Mouse (Mus musculus) heart, postnatal 0 days (tissue): ENCODE measurements around the gene Acsf3. TPM values are rescaled to one million over a fixed set of nuclear protein-coding genes. Genes with fewer than 3 reads are reported as not detected.

Experiments
- ATAC-seq: fragments of 200-750 bp; cut with Nextera tagmentation; 2 replicates; pipeline ENCODE4 v1.8.0; 2017; ENCODE audit warnings: low read depth, moderate number of reproducible peaks, moderate library complexity; ENCODE audit not compliant: insufficient read depth
- DNase-seq: peaks from one replicate; pipeline ENCODE4 v3.0.0-alpha.2; 2016; ENCODE audit warnings: low spot score
- H3K27ac ChIP-seq: fragments of 300-500 bp; sonication (generic); 2 replicates; pipeline ENCODE4 v1.5.1; 2014; ENCODE audit warnings: low read depth, mild to moderate bottlenecking
- H3K27me3 ChIP-seq: fragments of 300-500 bp; sonication (generic); 2 replicates; pipeline ENCODE4 v1.6.1; 2014; ENCODE audit warnings: low read length, mixed read lengths; ENCODE audit not compliant: control insufficient read depth, insufficient read depth
- H3K36me3 ChIP-seq: fragments of 300-500 bp; sonication (generic); replicated peaks from 2 replicates; pipeline ENCODE4 v1.6.1; 2014; ENCODE audit warnings: low read length, mixed read lengths; ENCODE audit not compliant: control insufficient read depth, insufficient read depth
- H3K4me1 ChIP-seq: fragments of 300-500 bp; sonication (generic); 2 replicates; pipeline ENCODE4 v1.6.1; 2014; ENCODE audit warnings: antibody characterized with exemption; ENCODE audit not compliant: control insufficient read depth, insufficient read depth
- H3K4me2 ChIP-seq: fragments of 300-500 bp; sonication (generic); 2 replicates; pipeline ENCODE4 v1.6.1; 2014; ENCODE audit warnings: low read depth, mild to moderate bottlenecking, low read length, moderate library complexity
- H3K4me3 ChIP-seq: fragments of 300-500 bp; sonication (generic); 2 replicates; pipeline ENCODE4 v1.5.1; 2014; ENCODE audit warnings: low read depth, low read length
- H3K9ac ChIP-seq: fragments of 300-500 bp; sonication (generic); replicated peaks from 2 replicates; pipeline ENCODE4 v1.6.1; 2014; ENCODE audit warnings: low read depth, low read length, mixed read lengths
- H3K9me3 ChIP-seq: fragments of 300-500 bp; sonication (generic); replicated peaks from 2 replicates; pipeline ENCODE4 v1.6.1; 2016; ENCODE audit warnings: low read length; ENCODE audit not compliant: control insufficient read depth
- CTCF ChIP-seq: IDR thresholded peaks from 2 replicates; pipeline ENCODE4 v1.5.1; 2016; ENCODE audit warnings: antibody characterized with exemption, control low read depth, low read depth
- EP300 ChIP-seq: IDR thresholded peaks from 2 replicates; pipeline ENCODE4 v1.6.1; 2016; ENCODE audit warnings: antibody characterized with exemption, low read depth
- WGBS: fragments of 180-500 bp; shearing (Covaris S2); extraction: QIAGEN DNeasy Blood & Tissue Kit; methylation state at CpG from one replicate; pipeline ENCODE4 v1.1.7; 2014; 5-methylcytosine and 5-hydroxymethylcytosine counted together
- polyA plus RNA-seq: library from polyadenylated mRNA; unstranded; fragments of >200 nt; fragmentation: Nextera tagmentation; extraction: Ambion mirVana; gene quantifications from 2 replicates; pipeline ENCODE4 v1.2.1, GENCODE M21; 2015
- total RNA-seq: library from RNA; depleted of rRNA; stranded (reverse); fragments of >200 nt; gene quantifications from 2 replicates; pipeline ENCODE4 v1.2.3, GENCODE M21; 2014; ENCODE audit warnings: low replicate concordance

Acsf3 gene
- total and polyA plus RNA-seq, 2 experiments from 2014 or later: 17.7 to 19.3 TPM

DNA sequence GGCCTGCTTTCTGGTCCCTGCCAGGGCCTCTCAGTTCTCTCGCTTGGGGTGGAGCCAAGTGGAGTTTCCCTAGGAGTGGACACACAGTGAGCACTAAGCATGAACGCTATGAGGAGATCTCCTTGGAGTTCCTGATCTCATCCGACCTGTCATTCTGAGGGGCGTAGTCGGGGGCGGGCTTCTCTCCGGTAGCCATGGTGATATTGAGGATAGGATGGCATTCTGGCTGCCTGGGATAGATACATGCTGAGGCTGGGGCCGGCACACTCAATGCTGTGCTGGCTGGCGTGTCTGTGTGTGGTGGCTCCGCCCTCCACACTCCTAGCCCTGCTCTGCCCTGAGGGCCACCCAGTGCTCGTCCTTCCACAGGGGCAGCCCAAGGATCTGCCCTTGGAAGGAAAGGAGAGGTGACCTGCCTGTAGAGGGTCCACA lies 78.1 kb downstream of the Acsf3 start:
- Histone ChIP-seq H3K27ac (no peak overlapping the region), H3K4me3 (no peak overlapping the region), H3K4me1 (no peaks in the 10 kb centered on the region), H3K27me3 (0 out of 2 replicates have a peak, but pooled peaks cover 3% of the 10 kb centered on the region), H3K4me2 (no peak overlapping the region), H3K9ac (no peak overlapping the region), H3K9me3 (no peaks in the 10 kb centered on the region), H3K36me3 (no peaks in the 10 kb centered on the region)
- no peak for TF ChIP-seq EP300
- TF ChIP-seq CTCF: no peak
- ATAC-seq (no peak; the same call in 1 of the 2 replicates), DNase-seq (no peak)
- WGBS: 30% methylated on average over 11 of the region's 11 CpGs

- 0 out of 2 replicates have a peak, but pooled peaks cover 3% of the 10 kb centered on the region for H3K27me3 ChIP-seq
- H3K9me3 ChIP-seq: no peaks in the 10 kb centered on the region
- TF ChIP-seq CTCF (no peak), EP300 (no peak)
- no peaks in the 10 kb centered on the region for H3K36me3 ChIP-seq
- 73% methylated on average over 7 of the region's 7 CpGs for WGBS
- H3K4me3 ChIP-seq: no peak overlapping the region
- no peak overlapping the region for H3K27ac ChIP-seq
- DNase-seq (no peak), ATAC-seq (no peak)
- H3K9ac ChIP-seq: no peak overlapping the region
- no peaks in the 10 kb centered on the region for H3K4me1 ChIP-seq
- no peak overlapping the region for H3K4me2 ChIP-seq
These were observed 79.1 kb downstream of the Acsf3 start for GRCm38 (mm10) chr8:122854388-122854787.

GRCm38 (mm10) chr8:122855123-122855522 lies 79.8 kb downstream of the Acsf3 start:
- Histone ChIP-seq H3K9ac (no peak overlapping the region), H3K4me3 (no peak overlapping the region), H3K9me3 (no peaks in the 10 kb centered on the region), H3K4me1 (no peaks in the 10 kb centered on the region), H3K27ac (no peak overlapping the region), H3K4me2 (no peak overlapping the region), H3K36me3 (no peaks in the 10 kb centered on the region), H3K27me3 (0 out of 2 replicates have a peak, but pooled peaks cover 3% of the 10 kb centered on the region)
- 76% methylated on average over 4 of the region's 4 CpGs for WGBS
- DNase-seq (no peak), ATAC-seq (no peak)
- TF ChIP-seq CTCF (no peak), EP300 (no peak)

GRCm38 (mm10) chr8:122856288-122856687 lies 81.0 kb downstream of the Acsf3 start:
- DNase-seq (no peak), ATAC-seq (no peak)
- Histone ChIP-seq H3K4me1 (no peaks in the 10 kb centered on the region), H3K27me3 (0 out of 2 replicates have a peak, but pooled peaks cover 3% of the 10 kb centered on the region), H3K9me3 (no peaks in the 10 kb centered on the region), H3K4me3 (no peak overlapping the region), H3K9ac (no peak overlapping the region), H3K27ac (no peak overlapping the region), H3K36me3 (no peaks in the 10 kb centered on the region), H3K4me2 (no peak overlapping the region)
- WGBS: 73% methylated on average over 8 of the region's 8 CpGs
- TF ChIP-seq EP300: no peak
- TF ChIP-seq CTCF: no peak

DNA sequence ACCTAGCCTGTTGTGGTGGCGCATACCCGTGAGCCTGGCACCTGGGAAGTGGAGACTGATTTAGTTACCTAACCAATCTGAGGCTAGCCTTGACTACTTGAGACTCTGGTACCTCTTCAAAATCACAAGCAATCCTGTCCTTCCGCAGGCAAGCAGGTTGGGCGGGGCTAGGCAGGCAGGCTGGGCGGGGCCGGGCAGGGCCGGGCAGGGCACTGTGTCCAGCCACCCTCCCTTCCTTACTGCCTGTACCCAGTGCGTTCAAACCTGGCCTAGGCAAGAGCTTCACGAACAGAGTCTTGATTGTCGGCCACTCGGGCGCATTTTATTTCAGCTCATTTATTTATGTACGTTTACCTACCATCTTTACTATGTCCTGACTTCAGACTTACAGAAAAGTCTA lies 84.6 kb downstream of the Acsf3 start:
- Histone ChIP-seq H3K9me3 (no peaks in the 10 kb centered on the region), H3K4me2 (no peak overlapping the region), H3K4me3 (no peak overlapping the region), H3K36me3 (no peaks in the 10 kb centered on the region), H3K4me1 (peaks cover 4% of the 10 kb centered on the region; the same call in 1 of the 2 replicates), H3K9ac (no peak overlapping the region), H3K27me3 (0 out of 2 replicates have a peak, but pooled peaks cover 3% of the 10 kb centered on the region), H3K27ac (no peak overlapping the region)
- 62% methylated on average over 13 of the region's 13 CpGs for WGBS
- DNase-seq (no peak), ATAC-seq (no peak)
- TF ChIP-seq EP300 (no peak), CTCF (no peak)

DNA sequence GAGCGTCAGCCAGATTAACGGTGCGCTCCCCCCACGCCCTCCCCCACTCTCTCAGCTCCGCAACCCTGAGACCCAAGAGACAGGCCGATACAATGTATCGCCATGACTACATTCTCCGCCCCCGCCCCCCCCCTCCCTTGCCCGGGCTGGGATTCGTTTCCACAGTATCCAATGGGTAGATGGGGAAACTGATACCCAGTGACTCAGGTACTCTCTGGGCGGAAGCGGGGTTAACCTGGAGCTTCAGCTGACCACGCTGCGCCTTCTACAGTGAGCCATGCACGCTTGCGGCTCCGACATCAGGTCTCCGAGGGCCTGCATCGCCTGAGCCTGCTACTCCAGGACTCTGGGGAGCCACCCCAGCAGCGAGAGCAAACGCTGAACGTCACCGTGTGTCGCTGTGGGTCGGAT lies 89.4 kb downstream of the Acsf3 start:
- Histone ChIP-seq H3K9me3 (no peaks in the 10 kb centered on the region), H3K4me3 (no peak overlapping the region), H3K4me2 (peak overlapping the region; percentile 46), H3K9ac (no peak overlapping the region), H3K27me3 (no peaks in the 10 kb centered on the region), H3K36me3 (no peaks in the 10 kb centered on the region), H3K4me1 (peaks cover 4% of the 10 kb centered on the region; the same call in 1 of the 2 replicates), H3K27ac (no peak overlapping the region)
- 65% methylated on average over 26 of the region's 26 CpGs for WGBS
- ATAC-seq: no peak
- no peak for DNase-seq
- TF ChIP-seq CTCF: no peak
- no peak for TF ChIP-seq EP300
